Mouse (Mus musculus) bone marrow macrophage, adult 2 months (primary cell): ENCODE measurements around the gene Olfr828.

Source experiments
- CTCF ChIP-seq: IDR thresholded peaks from 2 replicates; pipeline ENCODE4 v1.5.1; 2012; ENCODE audit warnings: low read depth, mild to moderate bottlenecking, low read length, moderate library complexity
- POLR2A ChIP-seq: IDR thresholded peaks from 2 replicates; pipeline ENCODE4 v1.6.1; 2012; ENCODE audit warnings: mild to moderate bottlenecking, low read depth, low read length, borderline replicate concordance

GRCm38 (mm10) chr9:18779476-18779875 is 39.9 kb downstream of the Olfr828 start:
- TF ChIP-seq POLR2A (no peak), CTCF (no peak)
